Mouse (Mus musculus) liver, postnatal 0 days (tissue): ENCODE data around the gene Stac2.

Experiments
- CTCF ChIP-seq: sonication (generic); IDR thresholded peaks from 2 replicates; pipeline ENCODE4 v1.5.1; 2016; ENCODE audit warnings: antibody characterized with exemption, low read depth
- EP300 ChIP-seq: IDR thresholded peaks from 2 replicates; pipeline ENCODE4 v1.6.1; 2016; ENCODE audit warnings: antibody characterized with exemption, low read depth, mild to moderate bottlenecking

DNA sequence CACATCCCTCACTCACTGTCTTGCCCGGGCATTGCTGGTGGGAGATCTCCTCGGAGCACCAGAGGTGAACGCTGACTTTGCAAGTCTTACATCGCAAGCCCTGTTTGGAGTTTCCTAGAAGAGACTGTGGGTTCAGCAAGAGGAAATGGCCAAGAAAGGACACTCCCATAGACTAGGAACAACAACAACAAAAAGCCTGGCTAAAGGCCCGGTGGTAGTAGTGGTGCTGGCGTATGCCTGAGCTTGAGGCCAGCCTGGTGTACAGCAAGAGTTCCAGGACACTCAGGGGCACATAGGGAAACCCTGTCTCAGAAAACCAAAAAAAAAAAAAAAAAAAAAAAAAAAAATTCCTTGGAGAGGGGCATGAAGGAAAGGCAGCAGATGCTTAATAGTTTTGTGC lies 10.5 kb downstream of the Stac2 start:
- TF ChIP-seq CTCF (no peak), EP300 (no peak)
